Mouse (Mus musculus): Measurements from ENCODE around the gene Gm10762.

The Gm10762 gene

DNA sequence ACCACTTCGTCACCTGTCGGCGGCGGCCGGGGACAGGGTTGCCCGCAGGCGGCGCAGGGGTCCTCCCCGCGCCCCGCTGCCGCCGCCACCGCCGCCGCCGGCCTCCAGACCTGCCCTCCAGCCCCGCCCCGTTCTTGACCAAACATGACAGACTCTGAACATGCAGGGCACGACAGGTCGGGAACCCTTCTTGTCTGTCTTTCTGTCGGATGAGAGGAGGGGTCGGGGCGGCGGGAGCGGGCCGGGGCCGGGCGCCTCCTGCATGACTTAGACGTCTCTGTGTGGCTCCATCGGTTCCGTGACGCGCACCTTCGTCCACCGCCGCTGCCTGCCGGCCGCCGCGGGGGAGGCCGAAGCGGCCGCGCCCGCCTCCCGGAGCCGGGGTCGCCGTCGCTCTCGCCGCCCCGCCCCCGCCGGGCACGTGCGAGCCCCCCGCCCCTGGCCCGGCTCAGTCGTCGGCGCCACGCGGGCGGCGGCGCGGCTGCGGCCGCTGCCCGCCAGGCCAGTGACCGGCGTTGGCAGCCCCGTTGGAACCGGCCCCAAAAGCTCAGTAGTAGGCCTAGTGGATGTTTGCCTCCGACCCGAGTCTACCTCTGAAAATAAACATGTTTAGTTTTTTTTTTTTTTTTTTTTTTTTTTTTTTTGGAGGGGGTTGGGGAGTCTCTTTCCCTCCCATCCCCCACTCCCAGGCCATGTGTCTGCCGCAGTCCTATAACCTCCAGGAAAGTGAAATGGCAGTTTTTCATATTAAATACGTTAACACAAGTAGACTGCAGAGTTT is at the start of gene Gm10762:
Gm10762 (minus strand) TSS at position 65 of the 781 bp plus-strand sequence.
- CTCF ChIA-PET = interaction anchor here (0.6 kb wide), 1 partner anchor 592 kb away, joined by 3 read pairs; no protein-coding TSS in a partner anchor

DNA sequence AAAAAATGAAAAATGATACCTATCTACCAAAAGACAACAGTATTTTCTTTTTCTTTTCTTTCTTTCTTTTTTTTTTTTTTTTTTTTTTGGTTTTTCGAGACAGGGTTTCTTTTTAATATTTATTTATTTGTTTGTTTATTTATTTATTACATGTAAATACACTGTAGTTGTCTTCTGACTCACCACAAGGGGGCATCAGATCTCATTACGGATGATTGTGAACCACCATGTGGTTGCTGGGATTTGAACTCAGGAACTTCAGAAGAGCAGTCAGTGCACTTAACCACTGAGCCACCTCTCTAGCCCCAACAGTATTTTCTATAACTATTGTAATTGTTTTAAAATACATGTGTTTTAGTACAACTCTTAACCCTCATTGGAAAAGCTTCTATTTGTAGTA is 41.3 kb upstream of the Gm10762 start:
- CTCF ChIA-PET = interaction anchor here (0.7 kb wide), 1 partner anchor 503 kb away, joined by 7 read pairs; no protein-coding TSS in a partner anchor

DNA sequence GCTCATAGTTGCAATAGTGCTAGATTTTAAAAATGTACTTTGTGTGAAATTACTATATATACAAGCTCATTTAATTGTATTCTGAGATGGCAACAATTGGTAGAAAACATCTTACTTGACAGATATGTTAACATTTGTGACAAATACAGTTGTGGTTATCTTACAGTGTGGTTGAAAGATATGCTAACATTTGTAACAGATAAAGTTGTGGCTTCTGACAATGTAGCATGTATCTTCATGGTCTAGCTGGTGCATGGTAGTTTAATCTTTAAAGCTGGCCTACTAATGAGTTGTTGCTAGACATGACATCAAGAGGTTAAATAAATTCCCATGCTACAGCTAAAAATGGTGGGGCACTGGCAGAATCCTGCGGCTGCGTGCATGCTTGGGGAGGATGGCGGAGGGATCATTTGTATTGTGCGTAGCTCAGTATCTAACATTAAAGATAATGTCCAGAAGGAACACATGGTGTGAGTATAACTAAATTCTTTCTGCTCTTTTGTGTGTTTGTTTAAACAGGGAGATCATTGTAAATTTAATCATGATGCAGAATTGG is 38.7 kb upstream of the Gm10762 start:
- CTCF ChIA-PET = interaction anchor here (1.2 kb wide), 1 partner anchor 251 kb away, joined by 3 read pairs; no protein-coding TSS in a partner anchor

DNA sequence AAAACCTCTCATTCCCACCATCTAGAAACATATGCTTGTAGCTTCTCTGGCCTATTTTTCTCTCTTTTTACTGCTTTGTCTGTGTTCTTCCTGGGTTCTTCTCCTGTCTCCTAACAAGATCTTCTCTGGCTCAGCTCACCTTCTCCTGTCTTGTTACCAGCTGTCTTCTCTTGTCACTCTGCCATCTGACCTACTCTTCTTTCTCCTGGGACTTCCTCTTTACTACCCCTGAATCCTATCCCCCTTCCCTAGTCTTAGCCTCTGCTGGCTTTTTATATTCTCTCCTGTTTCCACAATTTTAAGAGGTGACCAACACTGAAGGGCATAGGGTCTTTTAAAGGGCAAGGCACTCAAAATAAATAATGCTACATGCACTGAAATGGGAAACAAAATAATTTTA is 37.3 kb upstream of the Gm10762 start:
- CTCF ChIA-PET = interaction anchor here (0.7 kb wide), 1 partner anchor 100 kb away, joined by 3 read pairs; no protein-coding TSS in a partner anchor

DNA sequence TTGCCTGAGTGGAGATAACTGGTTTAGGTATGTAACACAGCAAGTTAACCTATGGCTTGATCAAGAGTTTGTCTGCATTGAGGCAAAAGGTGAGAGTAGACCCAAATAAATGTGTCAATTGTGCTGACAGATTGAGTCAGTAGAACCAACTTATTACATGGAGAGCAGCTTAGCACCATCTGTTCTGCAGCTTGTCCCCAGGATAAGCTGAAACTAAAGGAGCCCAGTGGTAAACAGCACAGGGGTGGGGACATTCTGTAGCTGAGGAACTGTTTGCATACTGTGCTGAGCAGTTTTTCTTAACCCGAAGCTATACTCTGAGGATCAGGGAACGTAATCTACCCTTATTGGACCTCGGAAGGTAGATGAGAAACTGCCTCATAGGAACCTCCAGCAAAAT is 17.2 kb upstream of the Gm10762 start:
- CTCF ChIA-PET = no interaction called here

DNA sequence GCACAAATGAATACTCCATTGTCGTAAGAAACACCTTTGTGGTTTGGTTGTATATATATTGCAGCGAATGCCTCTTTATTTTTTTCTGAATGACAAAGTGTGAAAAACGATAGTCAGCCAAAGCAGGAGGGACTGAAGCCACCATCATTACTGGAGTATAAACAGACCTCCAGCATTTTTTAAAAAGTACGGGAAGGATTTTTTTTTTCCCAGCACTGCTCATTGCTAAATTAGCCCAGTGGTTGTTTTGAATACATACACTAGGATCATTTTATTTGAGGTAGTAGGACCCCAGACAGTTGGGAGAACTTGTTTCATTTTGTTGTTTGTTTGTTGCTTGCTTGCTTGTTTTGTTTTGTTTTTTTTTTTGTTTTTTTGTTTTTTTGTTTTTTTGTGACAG is 8.0 kb upstream of the Gm10762 start:
- CTCF ChIA-PET = no interaction called here

DNA sequence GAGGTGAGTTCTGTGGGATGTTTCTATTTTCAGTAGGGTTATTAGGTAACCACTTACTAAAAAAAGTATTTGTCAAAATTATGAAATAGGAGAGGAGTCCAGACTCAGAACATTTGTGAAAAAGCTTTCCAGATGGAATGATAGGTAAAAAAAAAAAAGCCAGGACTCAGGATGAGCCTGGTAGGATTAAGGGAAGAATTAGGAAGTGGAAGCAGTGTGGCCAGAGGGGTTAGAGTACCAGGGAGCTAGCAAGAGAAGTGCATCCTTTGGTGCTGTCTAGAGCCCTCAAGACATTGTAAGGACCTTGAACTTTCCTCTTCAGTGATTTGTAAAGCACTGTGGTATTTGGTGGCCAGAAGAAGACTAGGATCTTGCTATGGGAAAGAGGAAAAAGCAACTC is 4.8 kb upstream of the Gm10762 start:
- CTCF ChIA-PET = interaction anchor here (0.6 kb wide), 1 partner anchor 221 kb away, joined by 3 read pairs; no protein-coding TSS in a partner anchor

DNA sequence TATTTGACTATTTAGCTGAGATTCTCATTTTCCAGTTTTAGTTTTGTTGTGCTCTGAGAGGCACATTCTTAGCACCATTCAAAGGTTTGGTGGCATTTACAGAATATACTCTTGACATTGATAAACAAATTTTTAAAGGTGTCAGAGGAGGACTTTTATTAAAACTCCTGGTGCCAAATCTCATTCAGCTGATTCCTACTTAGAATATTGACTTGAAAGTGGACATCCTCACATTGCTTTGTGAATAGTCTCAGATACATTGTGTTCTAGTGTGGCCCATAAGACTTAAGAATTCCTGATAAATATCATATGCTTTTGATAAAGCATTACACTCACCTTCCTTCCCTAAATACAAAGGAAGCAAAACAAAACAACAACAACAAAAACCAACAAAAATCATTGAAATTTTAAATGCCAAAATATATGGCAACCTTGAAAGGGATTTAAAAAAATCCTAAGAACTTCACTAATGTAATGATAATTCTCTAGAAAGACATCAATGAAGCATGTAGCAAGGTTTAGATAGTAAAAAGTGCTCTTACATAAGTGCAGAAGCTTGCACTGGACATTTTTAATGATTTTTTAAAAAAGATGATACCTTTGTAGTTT is 1.1 kb upstream of the Gm10762 start:
- CTCF ChIA-PET = no interaction called here

DNA sequence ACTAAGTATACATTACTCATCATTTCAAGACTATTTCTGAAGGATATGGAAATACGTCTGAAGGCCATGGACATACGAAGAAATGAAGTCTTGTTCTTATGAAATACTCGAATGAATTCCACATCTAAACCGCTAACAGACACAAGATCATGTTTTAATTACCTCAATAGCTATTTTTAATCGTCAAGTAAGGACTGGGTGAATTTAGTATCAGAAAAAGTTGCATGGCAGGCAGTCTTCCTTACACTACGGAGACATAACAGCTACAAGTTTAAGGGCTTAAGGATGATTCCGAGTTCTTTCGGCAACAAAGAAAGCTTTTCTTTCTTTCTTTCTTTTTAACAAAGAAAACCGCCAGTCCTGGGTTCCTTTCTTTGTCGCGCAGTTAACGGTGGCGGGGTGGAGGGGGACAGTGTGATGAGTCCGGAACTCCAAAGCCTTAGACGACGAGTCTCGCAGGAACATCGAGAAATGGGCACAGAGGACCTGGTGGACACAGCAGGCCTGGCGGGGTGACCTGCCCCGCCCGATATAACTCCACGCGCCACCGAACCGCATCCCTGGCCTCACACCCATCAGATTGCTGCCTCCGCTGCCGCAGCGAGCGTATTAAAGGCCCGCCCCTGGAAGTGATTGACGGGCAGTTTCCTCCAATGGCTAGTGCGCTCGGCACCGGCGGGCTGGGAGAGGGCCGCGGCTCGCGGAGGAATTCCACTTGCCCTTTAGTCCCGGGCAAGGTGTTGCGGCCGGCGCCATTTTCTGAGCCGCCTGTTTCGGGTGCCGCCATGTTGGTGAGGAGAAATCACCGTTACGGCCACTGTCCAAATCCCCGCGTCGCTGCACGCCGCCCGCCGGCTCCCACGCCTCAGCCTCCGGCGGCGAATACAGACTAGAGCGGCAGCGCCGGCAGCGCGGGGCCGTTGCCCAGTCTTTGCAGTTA is 614 bp downstream of the Gm10762 start, which contains the start of gene Zc3h6:
Zc3h6 (plus strand) TSS at position 762 of the 940 bp plus-strand sequence.
- CTCF ChIA-PET = interaction anchor here (1.6 kb wide), 1 partner anchor 18 kb away, joined by 3 read pairs; no protein-coding TSS in a partner anchor

DNA sequence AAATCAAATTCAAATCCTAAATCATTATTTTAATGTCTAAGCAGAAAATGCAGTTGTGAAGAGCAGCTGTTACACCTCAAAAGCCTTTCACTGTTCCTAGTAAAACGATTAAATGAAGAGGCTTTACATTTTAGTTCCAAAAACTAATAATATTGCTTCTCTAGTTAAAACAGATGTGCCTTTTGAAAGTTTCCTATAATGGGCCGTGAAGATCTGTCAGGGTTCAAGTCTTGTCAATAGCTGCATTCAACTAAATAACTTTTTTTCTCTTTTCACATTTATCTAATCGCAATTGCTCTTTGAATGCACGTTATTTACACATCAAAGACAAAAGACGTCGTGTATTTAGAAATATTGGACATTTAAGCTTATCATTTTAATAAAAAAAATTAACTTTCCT is 1.3 kb downstream of the Gm10762 start:
- CTCF ChIA-PET = interaction anchor here (1.6 kb wide), 1 partner anchor 18 kb away, joined by 3 read pairs; no protein-coding TSS in a partner anchor

DNA sequence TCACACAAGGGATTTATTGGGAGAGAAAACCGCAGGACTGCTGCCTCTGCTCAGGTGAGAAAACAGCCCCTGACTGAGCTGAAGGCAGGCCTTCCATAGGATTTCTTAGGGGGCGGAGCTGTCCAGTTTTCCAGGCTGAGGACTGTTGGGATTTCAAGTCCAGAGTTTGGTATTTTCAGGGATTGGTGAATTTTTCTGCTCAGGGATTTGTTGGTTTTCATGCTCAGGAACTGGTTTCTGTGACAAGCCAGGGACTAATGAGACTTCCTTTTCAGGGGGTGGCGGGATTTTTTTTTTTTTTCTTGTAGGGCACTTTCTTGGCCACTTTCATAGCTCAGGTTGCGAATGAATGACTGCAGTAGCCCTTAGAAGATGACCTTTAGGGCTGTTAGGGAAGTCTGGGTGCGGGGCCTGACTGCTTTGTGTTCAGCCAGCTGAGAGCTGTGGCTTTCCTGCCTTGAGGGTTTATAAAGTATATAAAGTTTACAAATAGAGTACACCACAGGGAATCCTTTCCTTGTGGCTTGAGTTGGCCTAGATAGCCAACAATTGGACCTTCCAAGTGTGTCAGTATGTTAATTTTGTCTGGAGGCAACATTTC is 1.9 kb downstream of the Gm10762 start:
- CTCF ChIA-PET = interaction anchor here (1.6 kb wide), 1 partner anchor 17 kb away, joined by 3 read pairs; no protein-coding TSS in a partner anchor

DNA sequence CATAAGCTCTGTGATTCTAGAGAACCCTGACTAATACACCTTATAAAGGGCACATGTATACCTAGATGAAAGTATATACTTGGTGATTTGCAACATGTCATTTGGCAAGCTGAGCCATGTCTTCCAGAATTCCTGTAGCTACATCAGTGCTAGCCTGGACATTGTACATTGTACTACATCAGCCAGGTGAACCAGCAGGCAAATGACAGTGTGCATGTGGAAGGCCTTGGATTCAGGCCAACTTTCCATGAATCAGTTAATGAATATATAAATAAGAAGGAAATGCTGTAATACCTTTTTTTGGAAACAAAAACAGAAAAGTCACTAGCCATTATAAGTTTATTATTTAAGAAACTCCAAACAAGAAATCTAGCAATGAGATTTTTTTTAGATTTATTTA is 13.3 kb downstream of the Gm10762 start:
- CTCF ChIA-PET = no interaction called here

DNA sequence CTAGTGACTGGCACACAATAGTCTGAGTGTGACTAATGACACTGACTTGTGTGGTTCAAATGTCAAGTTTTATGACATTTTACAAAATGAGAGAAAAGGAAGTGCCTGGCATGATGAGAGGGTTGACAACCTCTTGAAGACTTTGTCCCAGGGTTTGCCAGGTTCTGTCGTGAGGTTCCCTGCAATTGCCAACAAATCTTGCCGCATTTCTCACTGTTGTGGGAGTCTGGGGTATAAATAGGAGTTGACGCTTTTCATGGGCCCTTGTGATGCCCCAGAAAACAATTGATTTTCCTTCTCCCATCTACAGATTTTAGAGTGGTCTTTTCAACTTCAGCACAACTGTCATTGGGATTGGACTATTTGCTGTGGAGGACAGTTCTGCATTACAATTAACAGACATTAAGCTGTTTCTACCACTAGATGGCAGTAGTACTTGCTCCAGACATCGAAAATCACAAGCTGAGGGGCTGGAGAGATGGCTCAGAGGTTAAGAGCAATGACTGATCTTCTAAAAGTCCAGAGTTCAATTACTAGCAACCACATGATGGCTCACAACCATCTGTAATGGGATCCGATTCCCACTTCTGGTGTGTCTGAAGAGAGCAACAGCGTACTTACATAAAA is 19.4 kb downstream of the Gm10762 start:
- CTCF ChIA-PET = interaction anchor here (0.7 to 1.0 kb wide), 2 partner anchors 18 to 46 kb away, joined by 3 read pairs; no protein-coding TSS in a partner anchor

DNA sequence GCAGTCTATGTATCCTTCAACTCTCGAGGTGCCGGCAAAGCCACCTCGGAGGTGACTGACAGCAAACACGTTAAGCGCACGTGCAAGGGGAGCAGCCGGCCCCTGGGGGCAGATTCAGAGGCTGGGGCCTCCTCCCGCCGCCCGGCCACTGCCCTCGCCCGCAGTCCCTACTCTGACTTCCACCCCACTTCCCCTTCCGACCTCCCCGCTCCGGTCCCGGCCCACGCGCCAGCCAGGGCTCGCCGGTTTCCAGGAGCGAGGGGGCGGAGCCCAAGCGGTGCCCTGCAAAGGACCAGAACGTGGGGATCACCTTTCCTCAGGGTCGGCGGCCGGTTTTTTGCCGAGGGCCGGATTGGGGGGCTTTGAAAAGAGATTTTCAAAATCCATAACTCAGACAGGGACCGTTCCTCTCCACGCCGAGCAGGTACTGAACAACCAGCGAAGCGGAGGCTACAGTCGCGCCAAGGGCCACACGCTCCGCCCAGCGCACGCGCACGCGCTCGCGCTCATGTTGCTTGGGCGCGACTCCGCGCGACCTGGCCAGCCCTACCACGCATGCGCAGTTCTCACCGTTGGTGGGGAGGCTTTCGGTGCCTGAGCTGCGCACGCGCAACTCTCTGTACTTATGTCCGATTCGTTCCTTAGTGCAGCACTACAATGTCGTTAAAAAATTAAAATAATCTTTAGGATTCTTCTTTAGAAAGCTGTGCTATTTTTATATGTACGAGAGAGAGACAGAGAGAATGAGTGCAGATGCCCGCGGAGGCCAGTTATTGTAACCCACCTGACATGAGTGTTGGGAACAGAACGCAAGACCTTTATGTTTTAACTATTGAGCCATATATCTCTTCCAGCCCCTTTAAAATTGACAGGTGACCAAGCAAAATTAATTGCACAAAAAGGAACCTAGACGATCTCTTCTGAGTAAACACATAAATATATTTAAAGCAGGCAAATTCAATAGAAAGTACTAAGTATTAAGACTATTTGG is 23.7 kb downstream of the Gm10762 start, which contains the start of gene Zc3h8:
Zc3h8 (minus strand) TSS at position 540 of the 991 bp plus-strand sequence.
- CTCF ChIA-PET = interaction anchor here (0.6 kb wide), 1 partner anchor 322 kb away, joined by 4 read pairs; no protein-coding TSS in a partner anchor

DNA sequence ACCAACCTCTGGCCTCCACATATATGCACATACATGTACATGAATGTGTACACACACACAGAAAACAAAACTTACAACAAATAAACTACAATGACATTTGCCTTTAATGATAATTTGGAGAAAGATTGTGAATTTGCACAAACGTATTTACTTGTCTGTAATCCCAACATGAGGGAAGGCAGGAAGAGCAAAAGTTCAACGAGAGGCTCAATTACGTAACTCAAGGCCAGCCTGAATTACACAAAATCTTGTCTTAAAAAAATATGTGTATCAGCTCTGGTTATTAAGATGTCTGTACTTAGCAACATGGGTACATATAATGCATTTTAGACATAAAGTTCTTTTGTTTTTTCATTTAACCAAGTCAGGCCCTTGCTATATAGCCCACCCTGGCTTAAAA is 31.3 kb downstream of the Gm10762 start:
- CTCF ChIA-PET = no interaction called here

DNA sequence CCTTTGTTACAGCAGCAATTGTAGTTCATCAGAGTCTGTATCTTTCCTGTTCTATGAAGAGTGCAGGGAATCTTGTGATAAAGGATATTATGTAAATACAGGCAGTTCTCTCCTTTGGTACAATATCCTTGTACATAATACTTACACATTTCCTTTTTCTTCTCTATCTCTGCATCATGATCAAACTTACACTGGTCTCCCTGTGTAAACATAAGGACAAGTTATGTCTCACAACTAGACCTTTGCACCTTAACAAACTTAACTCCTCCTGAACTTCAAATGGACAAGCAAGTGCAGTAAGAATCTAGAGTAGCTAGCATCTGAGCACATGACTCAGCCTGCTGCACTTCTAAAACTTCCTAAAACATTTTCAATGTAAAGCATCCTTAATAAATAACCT is 36.8 kb downstream of the Gm10762 start:
- CTCF ChIA-PET = no interaction called here

DNA sequence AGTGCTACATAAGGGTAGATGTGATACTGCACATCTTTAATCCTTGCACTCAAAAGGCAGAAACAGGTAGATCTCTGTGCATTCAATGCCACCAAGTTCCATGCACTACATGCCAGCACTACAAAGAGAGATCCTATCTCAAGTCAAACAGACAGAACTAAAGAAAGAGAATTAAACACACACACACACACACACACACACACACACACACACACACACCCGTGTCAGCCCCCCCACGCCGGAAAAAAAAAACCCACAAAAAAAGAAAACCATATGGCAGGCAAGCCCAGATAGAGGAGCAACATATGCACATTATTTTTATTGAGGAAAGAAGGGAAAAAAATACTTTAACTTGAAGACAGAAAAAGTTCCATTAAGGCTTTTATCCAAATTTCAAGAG is 39.1 kb downstream of the Gm10762 start:
- CTCF ChIA-PET = no interaction called here

DNA sequence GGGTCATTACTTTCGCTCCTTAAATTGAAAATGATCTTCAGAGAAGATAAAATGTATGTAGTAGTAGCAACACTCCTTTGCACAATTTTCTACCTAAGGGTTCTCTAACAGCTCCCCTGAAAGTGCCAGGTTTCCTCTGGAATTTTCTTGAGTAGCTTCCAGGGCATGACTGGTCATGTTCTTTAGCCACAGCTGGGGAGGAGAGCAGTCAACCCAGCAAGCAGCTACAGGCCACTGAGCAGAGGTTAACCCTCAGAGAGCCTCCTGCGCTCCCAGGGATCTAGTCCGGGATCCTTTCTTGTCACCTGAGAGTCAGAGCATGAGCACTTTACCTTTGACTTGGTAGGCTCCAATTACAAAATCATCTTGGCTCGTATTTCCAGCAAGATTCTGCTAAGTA is 42.7 kb downstream of the Gm10762 start:
- CTCF ChIA-PET = no interaction called here

All from spleen, embryonic (tissue).